Comparison of ENCODE assay signal across 20 mouse cellular contexts in genomic region chr12:117639356-117640121, GRCm38 (mm10).
A peak's percentile ranks its signal among the peaks of the same experiment; 100 is the strongest.
DNase-seq lines count a peak whose midpoint lies in the region; ATAC-seq and TF ChIP-seq lines count a peak whose summit lies in the region.
"Had no signal": no experiment of that assay in that cellular context is flagged by ENCODE, and none has a peak within 500 bp of the region (broad histone marks: within the 10 kb centered on the region; RNA-seq: fewer than 3 reads in every experiment).

No protein-coding gene starts in this region.

- no peaks in the 10 kb centered on the region for H3K4me1 ChIP-seq in forebrain, embryonic 11.5 days (replicated peaks; ENCODE audit: control insufficient read depth, insufficient read depth, low read length)
- H3K4me1 ChIP-seq: liver, embryonic 13.5 days had no signal

- H3K27me3 ChIP-seq in forebrain, embryonic 11.5 days (ENCODE audit: control insufficient read depth, insufficient read depth, low read length), result no peaks in the 10 kb centered on the region
- H3K27me3 ChIP-seq: liver, embryonic 13.5 days; Patski had no signal

- 47% methylated on average over 5 of the region's 6 CpGs for WGBS in macrophage (ENCODE audit: missing documents)
- WGBS in forebrain, embryonic 11.5 days, result 82% methylated on average over 6 of the region's 6 CpGs

- 0 out of 2 replicates have a peak, but pooled peaks have one; percentile 13 for TF ChIP-seq CTCF in layer of hippocampus, adult 2 months (conservative IDR thresholded peaks at IDR 0.05)

- no peaks in the 10 kb centered on the region for H3K9me3 ChIP-seq in forebrain, embryonic 11.5 days (ENCODE audit: control insufficient read depth, low read length)
- H3K9me3 ChIP-seq: forebrain, embryonic 10.5 days; heart, embryonic 10.5 days; liver, embryonic 13.5 days had no signal

- no peak overlapping the region for H3K4me2 ChIP-seq in forebrain, embryonic 11.5 days (ENCODE audit: low read depth, low read length, severe bottlenecking)
- H3K4me2 ChIP-seq: liver, embryonic 13.5 days; midbrain, embryonic 11.5 days had no signal

- no peaks in the 10 kb centered on the region for H3K36me3 ChIP-seq in macrophage (ENCODE audit: inconsistent target)
- no peaks in the 10 kb centered on the region for H3K36me3 ChIP-seq in forebrain, embryonic 11.5 days (ENCODE audit: control insufficient read depth, insufficient read depth, low read length)
- H3K36me3 ChIP-seq: forebrain, embryonic 10.5 days; heart, embryonic 10.5 days; liver, embryonic 13.5 days had no signal

- H3K4me3 ChIP-seq in layer of hippocampus, adult 2 months, result no peak overlapping the region
- H3K4me3 ChIP-seq in macrophage (ENCODE audit: inconsistent target), result no peak overlapping the region
- no peak overlapping the region for H3K4me3 ChIP-seq in forebrain, embryonic 11.5 days (ENCODE audit: low read depth, low read length)
- H3K4me3 ChIP-seq: forebrain, embryonic 10.5 days; heart, embryonic 10.5 days; liver, embryonic 13.5 days; myocyte had no signal

- no peak overlapping the region for H3K9ac ChIP-seq in forebrain, embryonic 11.5 days (ENCODE audit: low read length)
- H3K9ac ChIP-seq: liver, embryonic 13.5 days had no signal

- DNase-seq in layer of hippocampus, adult 2 months (ENCODE audit: low spot score in 2 of 2), result no peak
- no peak for DNase-seq in layer of hippocampus, postnatal 10 days (ENCODE audit: low spot score in 2 of 2)
- peak; percentile 37 to 38 for DNase-seq in B cell, adult 2 months
- no peak for DNase-seq in forebrain, embryonic 11.5 days (ENCODE audit: low spot score)
- DNase-seq in kidney, postnatal 4 days, result no peak
- no peak for DNase-seq in left cerebral cortex, adult 9 months (ENCODE audit: low spot score in 2 of 2)
- DNase-seq: cerebellum, adult 2 months; gastrocnemius, postnatal 25 days; heart, postnatal 36 days; layer of hippocampus, adult 9-11 months; left cerebral cortex, postnatal 4 days; liver, embryonic 13.5 days; lung, postnatal 10 days had no signal

- H3K79me2 ChIP-seq in macrophage (ENCODE audit: inconsistent target), result no peaks in the 10 kb centered on the region

- H3K27ac ChIP-seq in layer of hippocampus, adult 2 months, result no peak overlapping the region
- H3K27ac ChIP-seq in macrophage, result peak overlapping the region; percentile 39; the same call in 1 of the 2 replicates
- H3K27ac ChIP-seq in forebrain, embryonic 11.5 days (ENCODE audit: low read depth, low read length), result no peak overlapping the region
- H3K27ac ChIP-seq: forebrain, embryonic 10.5 days; heart, embryonic 10.5 days; liver, embryonic 13.5 days had no signal

- ATAC-seq in activated CD4-positive, CD25-positive, alpha-beta regulatory T cell, adult 4 months, result peak; percentile 54
- ATAC-seq in forebrain, embryonic 11.5 days (replicated peaks; ENCODE audit: low FRiP score), result no peak
- ATAC-seq: Patski had no signal

Comparison
In these comparisons a context has a peak if more than half of its experiments do, and no peak if none do; other contexts are left out.
1. DNase-seq: peak in B cell, adult 2 months (2 of 2); none in layer of hippocampus, adult 2 months (0 of 2), layer of hippocampus, postnatal 10 days (0 of 2), forebrain, embryonic 11.5 days (single experiment), kidney, postnatal 4 days (0 of 2) and left cerebral cortex, adult 9 months (0 of 2).